Mouse (Mus musculus) gastrocnemius, adult 2 months (tissue): Measurements from ENCODE around the gene Vegfd. TPM values are rescaled to one million over a fixed set of nuclear protein-coding genes. Genes with fewer than 3 reads are reported as not detected.

ENCODE experiments used
- DNase-seq: peaks from one replicate; pipeline ENCODE4 v3.0.0; 2022
- H3K27ac ChIP-seq: fragments of 200-600 bp; 2 replicates; pipeline ENCODE4 v1.8.1; 2022; ENCODE audit warnings: mild to moderate bottlenecking
- H3K4me3 ChIP-seq: fragments of 200-600 bp; 2 replicates; pipeline ENCODE4 v1.8.1; 2022; ENCODE audit warnings: mild to moderate bottlenecking, moderate library complexity
- CTCF ChIP-seq: fragments of 200-600 bp; IDR thresholded peaks from 2 replicates; pipeline ENCODE4 v1.8.1; 2022; ENCODE audit warnings: antibody characterized with exemption, mild to moderate bottlenecking, moderate library complexity
- intact Hi-C: fragments of 180-260 bp; cut with DNase I; formaldehyde crosslinking; loops from one replicate; pipeline ENCODE4 v1.15.1; 2025
- long read RNA-seq, 2 experiments: library from polyadenylated mRNA; stranded (forward); transcript quantifications; one replicate each; pipeline ENCODE4 v2.0.0; 2021
- total RNA-seq, 2 experiments: library from RNA; stranded (reverse); gene quantifications; 2 replicates each; pipeline ENCODE4 v1.2.3; 2021

Gene Vegfd
- 1 to 10 TPM; 2.6 to 2.7 TPM for total RNA-seq
- long read RNA-seq, experiment 1, partial matches to known transcripts, result 3 of 3 reads
- long read RNA-seq, experiment 1, other reads (novel, unspliced or antisense), result 0 of 3 reads
- long read RNA-seq, experiment 2, partial matches to known transcripts, result 1 of 1 reads
- long read RNA-seq, experiment 2, other reads (novel, unspliced or antisense), result 0 of 1 reads

- H3K4me3 ChIP-seq, result peak within 1 kb of the TSS; percentile 50
- DNase-seq, result peak; percentile 60
- no peak for TF ChIP-seq CTCF
- intact Hi-C loops, result no loop called here
- H3K27ac ChIP-seq, result peak within 1 kb of the TSS; percentile 67
These were observed at the start of gene Vegfd for GRCm38 (mm10) chrX:164373081-164373480. Gene Vegfd, plus strand, starts transcription at chrX:164373378.

- no peak for TF ChIP-seq CTCF
- H3K27ac ChIP-seq, result no peak overlapping the region
These were observed 49.7 kb upstream of the Vegfd start for GRCm38 (mm10) chrX:164323391-164323913.

GRCm38 (mm10) chrX:164330351-164330750 is 42.8 kb upstream of the Vegfd start:
- TF ChIP-seq CTCF, result no peak
- DNase-seq, result no peak
- intact Hi-C loops, result no loop called here
- Histone ChIP-seq H3K27ac (no peak overlapping the region), H3K4me3 (no peak overlapping the region)

More at GRCm38 (mm10) chrX:164323391-164323913, 49.7 kb upstream of the Vegfd start:
- DNase-seq, result no peak
- intact Hi-C loops, result no loop called here
- H3K4me3 ChIP-seq, result no peak overlapping the region

GRCm38 (mm10) chrX:164330766-164331165 is 42.4 kb upstream of the Vegfd start:
- no peak for DNase-seq
- Histone ChIP-seq H3K27ac (no peak overlapping the region), H3K4me3 (no peak overlapping the region)
- no peak for TF ChIP-seq CTCF
- intact Hi-C loops, result no loop called here

GRCm38 (mm10) chrX:164338591-164338990 is 34.6 kb upstream of the Vegfd start:
- TF ChIP-seq CTCF, result no peak
- Histone ChIP-seq H3K27ac (no peak overlapping the region), H3K4me3 (no peak overlapping the region)
- intact Hi-C loops, result no loop called here
- DNase-seq, result no peak

GRCm38 (mm10) chrX:164345359-164345938 is 27.7 kb upstream of the Vegfd start:
- no peak for DNase-seq
- Histone ChIP-seq H3K4me3 (no peak overlapping the region), H3K27ac (no peak overlapping the region)
- no peak for TF ChIP-seq CTCF
- intact Hi-C loops, result no loop called here

DNA sequence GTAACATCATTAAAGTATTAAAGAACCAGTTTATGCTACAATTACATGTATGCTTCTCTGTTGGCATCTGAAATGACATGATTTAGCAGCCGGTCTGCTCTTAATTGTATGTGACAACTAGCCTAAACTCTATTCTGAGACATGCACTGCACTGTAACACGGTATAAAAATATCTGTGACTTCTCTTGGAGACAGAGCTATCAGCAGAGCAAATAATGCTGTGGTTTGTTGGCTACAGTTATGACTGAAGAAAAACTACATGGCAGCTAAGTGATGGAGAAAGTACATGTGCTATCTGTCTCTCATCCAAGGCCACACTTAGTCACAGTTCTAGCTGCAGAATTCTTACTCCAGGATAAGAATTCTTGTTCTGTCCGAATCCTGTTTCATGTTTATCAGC is 24.2 kb upstream of the Vegfd start:
- no peak for TF ChIP-seq CTCF
- intact Hi-C loops, result no loop called here
- no peak overlapping the region for H3K27ac ChIP-seq
- no peak for DNase-seq
- no peak overlapping the region for H3K4me3 ChIP-seq

DNA sequence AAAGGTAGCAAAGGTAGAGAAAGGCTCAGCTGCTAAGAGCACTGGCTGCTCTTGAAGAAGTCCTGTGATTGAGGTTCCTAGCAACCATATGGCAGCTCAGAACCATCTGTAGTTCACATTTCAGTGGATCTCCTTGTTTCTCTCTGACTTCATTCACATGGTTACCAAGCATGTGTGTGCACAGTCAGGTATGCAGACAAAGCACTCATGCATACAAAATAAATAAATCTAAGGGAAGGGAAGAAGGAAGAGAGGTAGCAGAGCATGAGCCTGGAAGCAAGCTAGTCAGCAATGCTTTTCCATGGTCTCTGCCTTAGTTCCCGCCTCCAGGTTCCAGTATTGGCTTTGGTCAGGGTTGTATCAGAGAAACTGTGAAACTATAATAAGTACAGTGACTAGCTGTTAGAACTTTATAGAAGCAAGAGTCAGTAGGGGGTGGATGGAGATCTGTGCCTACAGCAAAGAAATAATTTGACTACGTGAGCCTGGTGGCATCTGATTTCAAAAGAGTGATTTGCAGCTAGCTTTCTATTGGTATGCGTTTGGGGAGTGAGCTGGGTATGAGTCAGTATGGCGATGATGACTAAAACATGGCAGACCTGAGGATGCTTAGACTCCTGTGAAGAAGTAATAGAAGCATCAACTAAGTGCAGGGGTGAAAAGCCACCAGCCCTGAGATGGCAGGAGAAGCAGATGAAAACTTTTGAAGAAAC is 7.9 kb upstream of the Vegfd start:
- no peak for TF ChIP-seq CTCF
- no peak overlapping the region for H3K27ac ChIP-seq
- intact Hi-C loops, result no loop called here
- H3K4me3 ChIP-seq, result no peak overlapping the region
- DNase-seq, result no peak

DNA sequence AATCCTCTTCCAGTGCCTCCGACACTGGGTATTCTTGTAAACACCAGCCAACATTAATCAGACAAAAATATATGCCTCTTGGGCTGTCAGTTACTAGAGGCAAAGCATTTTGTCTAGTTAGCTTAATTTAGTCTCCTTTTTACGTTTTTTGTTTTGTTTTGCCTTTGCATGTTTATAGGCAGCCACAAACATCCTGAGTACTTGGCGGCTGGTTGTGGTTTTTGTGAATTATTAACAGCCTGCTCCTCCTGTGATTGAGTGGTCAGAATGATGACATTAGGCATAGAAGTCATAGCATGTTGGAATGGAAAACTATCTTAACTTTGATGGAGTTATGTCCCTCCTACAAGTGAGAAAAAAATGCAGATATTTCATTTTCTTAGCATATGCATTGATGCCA is 2.6 kb upstream of the Vegfd start:
- intact Hi-C loops, result no loop called here
- Histone ChIP-seq H3K4me3 (no peak overlapping the region), H3K27ac (no peak overlapping the region)
- DNase-seq, result no peak
- no peak for TF ChIP-seq CTCF

DNA sequence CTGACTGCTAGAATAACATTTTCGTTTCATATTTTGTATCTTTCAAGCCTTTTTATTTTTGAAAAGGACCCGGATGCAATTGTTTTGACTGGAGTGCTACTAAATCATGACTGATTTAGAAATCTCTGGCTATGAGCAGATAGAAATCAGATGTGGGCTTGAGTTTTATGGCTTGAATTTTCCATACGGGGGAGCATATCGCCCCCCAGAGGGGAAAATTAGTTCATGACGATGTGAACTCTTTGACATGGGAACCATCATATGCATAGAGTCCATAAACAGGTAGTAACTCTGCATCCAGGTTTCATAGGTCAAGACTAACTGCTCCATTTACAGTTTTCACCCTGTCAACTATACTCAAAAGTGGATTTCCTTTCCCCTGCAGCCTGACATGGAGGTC is 1.4 kb downstream of the Vegfd start:
- H3K27ac ChIP-seq, result no peak overlapping the region
- DNase-seq, result no peak
- TF ChIP-seq CTCF, result peak; percentile 19; the same call in 1 of the 2 replicates
- intact Hi-C loops, result no loop called here
- peak overlapping the region; percentile 13; the same call in 1 of the 2 replicates for H3K4me3 ChIP-seq

- no peak for TF ChIP-seq CTCF
- Histone ChIP-seq H3K27ac (peak overlapping the region; percentile 25), H3K4me3 (no peak overlapping the region)
- intact Hi-C loops, result no loop called here
- DNase-seq, result no peak
These were observed 6.5 kb downstream of the Vegfd start for GRCm38 (mm10) chrX:164379721-164380120.

DNA sequence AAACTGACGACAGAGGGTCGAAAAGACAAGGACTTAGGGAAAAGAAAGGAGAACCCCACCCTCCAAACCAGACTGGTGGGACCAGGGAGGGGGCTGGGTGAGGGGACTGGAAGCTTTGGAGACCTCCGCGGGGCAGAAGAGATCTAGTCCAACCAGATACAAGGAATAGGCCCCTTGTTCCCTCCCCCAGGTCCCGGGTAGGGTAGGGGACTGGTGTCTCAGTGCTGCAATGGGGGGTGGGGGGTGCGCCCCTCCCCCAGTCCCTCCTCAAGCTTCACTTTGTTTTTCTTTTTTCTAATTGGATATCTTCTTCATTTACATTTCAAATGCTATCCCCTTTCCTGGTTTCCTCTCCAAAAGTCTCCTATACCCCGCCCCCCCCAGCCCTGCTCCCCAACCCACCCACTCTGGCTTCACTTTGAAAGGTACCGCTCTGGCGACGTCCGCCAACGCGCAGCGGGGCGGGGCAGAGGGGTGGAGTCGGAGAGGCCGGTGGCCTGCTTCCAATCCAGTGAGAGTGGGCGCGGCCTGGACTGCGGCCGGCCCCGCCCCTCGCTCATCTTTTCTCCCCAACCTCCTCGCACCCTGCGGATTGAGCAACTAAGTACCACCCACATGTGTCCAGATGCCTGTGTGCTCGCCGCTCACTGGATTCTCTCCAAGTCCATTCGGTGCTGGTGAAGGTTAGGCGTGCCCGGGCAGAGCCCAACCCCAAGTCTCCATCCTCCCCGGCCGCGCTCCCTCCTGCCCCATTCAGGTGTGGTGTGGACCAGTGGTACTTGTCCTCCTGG is 8.6 kb downstream of the Vegfd start:
- Histone ChIP-seq H3K27ac (peak overlapping the region; percentile 54), H3K4me3 (peak overlapping the region; percentile 67)
- peak; percentile 85 for DNase-seq
- no peak for TF ChIP-seq CTCF
- intact Hi-C loops, result no loop called here
